Mouse (Mus musculus) erythroblast, adult 5-6 weeks (primary cell): ENCODE measurements around the gene Sv2c. TPM values are rescaled to one million over a fixed set of nuclear protein-coding genes. Genes with fewer than 3 reads are reported as not detected.
"Not testable (repeated sequence)": the region's sequence is repeated elsewhere in the genome, so short reads cannot be mapped to it uniquely, and the experiment has no call there.

Experiments used
- ATAC-seq: replicated peaks from 2 replicates; pipeline ENCODE4 v1.8.0; 2016; ENCODE audit warnings: moderate number of reproducible peaks, mild to moderate bottlenecking, moderate TSS enrichment, inconsistent platforms; ENCODE audit not compliant: poor library complexity, low FRiP score, severe bottlenecking
- total RNA-seq, 2 experiments: library from RNA; stranded (forward) in 1 of 2; stranded (reverse) in 1 of 2; fragments of 150-400 nt in 1 of 2; fragments of 200-764, 138-1000 nt in 1 of 2; gene quantifications; 2 replicates each; pipeline versions ENCODE4 v1.2.3 to v1.2.4; 2015 to 2017; ENCODE audit warnings: low replicate concordance in 2 of 2

The Sv2c gene
- total RNA-seq, 2 experiments from 2014 or later: 0.09 TPM; not detected in 1

DNA sequence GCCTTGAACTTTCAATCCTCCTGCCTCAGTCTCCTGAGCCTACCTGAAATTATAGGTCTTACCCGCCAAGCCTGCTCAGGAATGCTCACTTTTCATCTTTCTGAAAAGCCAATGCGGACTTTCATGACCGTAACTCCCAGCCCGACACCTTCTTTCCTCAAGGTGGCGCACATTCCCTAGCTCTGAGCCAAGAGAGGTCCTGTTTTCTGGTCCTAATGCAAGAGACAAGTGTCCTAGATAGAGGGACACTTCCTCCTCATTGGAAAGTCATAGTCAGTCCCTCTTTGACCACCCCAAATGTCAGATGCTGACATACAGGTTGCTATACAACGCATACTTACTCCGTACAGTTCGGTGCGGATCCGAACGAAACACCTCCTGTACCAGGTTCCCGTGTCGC is 146.0 kb downstream of the Sv2c start:
- ATAC-seq: no peak

- no peak for ATAC-seq
Observed at GRCm38 (mm10) chr13:95975225-95975624, 157.2 kb downstream of the Sv2c start.

DNA sequence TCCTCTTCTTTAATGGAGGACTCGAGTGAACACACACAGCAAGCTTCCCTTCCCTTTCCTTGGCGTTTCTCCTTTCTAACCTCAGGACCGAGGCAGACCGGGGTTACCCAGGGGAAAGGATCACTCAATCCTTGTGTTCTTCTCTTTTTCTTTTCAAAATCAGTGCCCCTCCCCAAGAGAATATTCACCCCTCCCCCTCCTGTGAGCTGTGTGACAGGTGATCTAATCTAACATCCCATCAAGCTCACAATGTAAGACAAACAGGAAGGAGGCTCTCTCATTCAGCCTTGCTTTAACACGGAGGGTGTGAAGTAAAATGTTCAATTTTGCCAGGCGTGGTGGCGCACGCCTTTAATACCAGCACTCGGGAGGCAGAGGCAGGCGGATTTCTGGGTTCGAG is 158.3 kb downstream of the Sv2c start:
- ATAC-seq: no peak

GRCm38 (mm10) chr13:95973368-95973958 is 158.9 kb downstream of the Sv2c start:
- ATAC-seq: peak; percentile 87

DNA sequence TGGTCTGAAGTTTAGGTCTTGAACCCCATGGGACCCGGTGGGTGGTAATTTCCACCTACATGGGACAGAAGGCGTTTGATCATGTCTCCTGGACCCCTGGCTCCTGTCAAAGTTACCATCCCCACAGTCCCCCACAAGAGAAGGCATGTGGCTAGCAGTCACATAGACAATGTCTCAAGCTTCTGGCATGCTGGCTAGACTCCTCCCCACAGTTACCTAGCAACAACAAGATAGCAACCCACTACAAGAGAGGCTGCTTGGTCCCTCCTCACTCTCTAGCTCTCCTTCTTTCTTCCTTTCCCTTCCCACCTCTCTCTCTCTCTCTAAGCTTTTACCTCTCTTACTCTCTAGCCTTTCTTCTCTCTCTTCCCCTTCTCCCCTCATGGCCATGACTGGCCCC is 164.3 kb downstream of the Sv2c start:
- ATAC-seq: not testable (repeated sequence)

DNA sequence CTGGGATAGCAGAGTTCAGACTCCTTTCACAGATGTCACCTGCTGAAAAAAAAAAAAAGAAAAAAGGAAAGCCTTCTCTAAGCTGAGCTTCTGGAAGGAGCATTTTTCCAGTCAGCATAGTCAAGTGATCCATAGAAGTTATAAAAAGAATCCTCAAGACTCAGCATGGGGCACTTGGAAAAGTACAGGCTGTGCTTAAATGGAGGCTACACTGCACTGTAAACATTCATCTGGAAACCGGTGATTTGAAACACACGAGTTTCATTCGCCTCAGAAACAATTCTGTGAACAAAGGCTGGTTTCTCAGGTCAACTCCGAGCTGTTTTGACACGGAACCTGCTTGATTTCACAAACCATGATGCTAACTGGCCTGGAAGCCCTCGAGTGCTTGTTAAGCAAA is 165.6 kb downstream of the Sv2c start:
- ATAC-seq: no peak

GRCm38 (mm10) chr13:95965596-95965995 is 166.8 kb downstream of the Sv2c start:
- peak; percentile 4; the same call in 1 of the 2 replicates for ATAC-seq

GRCm38 (mm10) chr13:95965162-95965561 is 167.2 kb downstream of the Sv2c start:
- peak; percentile 86 for ATAC-seq

GRCm38 (mm10) chr13:95964226-95964625 is 168.2 kb downstream of the Sv2c start:
- ATAC-seq: no peak

- no peak for ATAC-seq
Observed at GRCm38 (mm10) chr13:95963671-95964070, 168.7 kb downstream of the Sv2c start.

GRCm38 (mm10) chr13:95961905-95962304 is 170.5 kb downstream of the Sv2c start:
- 0 out of 2 replicates have a peak, but pooled peaks have one; percentile 41 for ATAC-seq

DNA sequence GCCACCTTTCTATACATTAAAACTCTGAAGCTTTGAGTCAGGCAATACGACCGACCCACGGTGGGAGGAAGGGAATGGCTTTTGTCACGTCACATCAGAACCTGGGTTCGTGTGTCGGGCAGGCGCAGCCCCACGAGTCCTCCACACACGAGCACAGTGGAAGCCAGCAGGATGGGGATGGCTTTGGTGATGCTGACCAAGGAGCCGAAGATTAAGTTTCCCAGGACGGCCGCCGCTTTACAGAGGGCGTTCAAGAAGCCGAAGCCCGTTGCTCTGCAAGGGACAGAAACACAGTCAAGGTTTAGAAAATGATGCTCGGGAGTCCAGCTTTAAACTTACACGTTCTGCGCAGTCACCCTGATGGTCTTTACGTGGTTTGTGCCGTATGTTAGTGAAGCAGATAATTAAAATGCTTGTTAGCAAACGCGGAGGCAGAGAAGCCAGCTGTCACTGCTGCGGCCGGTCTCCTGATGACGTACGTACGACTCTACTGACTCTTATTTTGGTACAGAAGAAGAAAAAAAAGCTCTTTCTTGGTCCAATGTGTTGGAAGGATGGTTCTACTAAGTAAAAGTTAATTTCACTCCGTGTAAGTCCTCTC is 171.1 kb downstream of the Sv2c start:
- ATAC-seq: peak; percentile 61

GRCm38 (mm10) chr13:95960477-95961185 is 171.7 kb downstream of the Sv2c start:
- no peak for ATAC-seq

DNA sequence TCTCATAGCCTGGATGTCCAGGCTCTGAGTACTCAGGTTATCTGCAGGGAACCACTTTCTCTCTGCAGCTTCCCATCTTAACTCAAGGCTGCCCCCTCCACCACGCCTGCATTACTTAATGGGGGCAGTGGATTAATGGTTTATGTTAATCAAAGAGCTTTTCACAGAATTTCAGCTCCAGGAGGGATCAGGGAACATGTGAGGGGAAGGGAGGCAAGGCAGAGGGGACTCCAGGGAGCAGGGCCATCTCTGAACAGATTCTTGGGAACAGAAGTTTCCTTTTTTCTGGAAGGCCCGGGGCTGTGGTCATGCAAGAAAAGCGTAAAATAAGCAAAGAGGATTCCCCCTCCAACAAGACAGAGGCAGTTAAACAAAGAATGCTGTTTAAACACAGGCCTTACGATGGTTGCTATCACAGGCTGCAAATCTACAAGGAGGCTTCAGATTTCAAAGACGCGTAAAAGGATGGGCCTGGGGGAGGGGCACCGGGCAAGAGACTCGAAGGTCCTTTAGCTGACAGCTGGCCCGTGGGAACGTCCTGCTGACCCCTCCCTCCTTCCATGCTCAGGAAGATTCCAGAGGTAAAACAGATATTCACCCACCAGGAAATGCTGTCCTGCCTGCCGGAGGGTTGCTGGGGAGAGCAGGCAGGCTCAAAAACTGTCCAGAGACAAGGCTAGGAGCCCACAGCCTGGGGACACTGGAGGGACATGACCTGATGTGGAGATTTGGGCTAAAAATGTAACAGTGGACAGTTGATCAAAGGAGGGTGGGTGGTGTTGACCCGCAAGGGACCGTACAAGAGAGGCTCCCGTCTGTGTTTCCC is 172.5 kb downstream of the Sv2c start:
- no peak for ATAC-seq

- ATAC-seq: no peak
Observed at GRCm38 (mm10) chr13:95957134-95957533, 175.2 kb downstream of the Sv2c start.

GRCm38 (mm10) chr13:95956327-95956781 is 176.0 kb downstream of the Sv2c start:
- no peak for ATAC-seq

GRCm38 (mm10) chr13:95955204-95955603 is 177.2 kb downstream of the Sv2c start:
- ATAC-seq: no peak

- no peak for ATAC-seq
Observed at GRCm38 (mm10) chr13:95953636-95954035, 178.7 kb downstream of the Sv2c start.

- ATAC-seq: no peak
Observed at GRCm38 (mm10) chr13:95952263-95952662, 180.1 kb downstream of the Sv2c start.
